Mouse (Mus musculus) stomach, postnatal 0 days (tissue): ENCODE measurements around the gene Cyp1a1.

Experiments
- CTCF ChIP-seq: IDR thresholded peaks from 2 replicates; pipeline ENCODE4 v1.5.1; 2016; ENCODE audit warnings: antibody characterized with exemption, low read depth, mild to moderate bottlenecking, moderate library complexity
- EP300 ChIP-seq: optimal IDR thresholded peaks from 2 replicates; pipeline ENCODE3; 2016; ENCODE audit warnings: antibody characterized with exemption

DNA sequence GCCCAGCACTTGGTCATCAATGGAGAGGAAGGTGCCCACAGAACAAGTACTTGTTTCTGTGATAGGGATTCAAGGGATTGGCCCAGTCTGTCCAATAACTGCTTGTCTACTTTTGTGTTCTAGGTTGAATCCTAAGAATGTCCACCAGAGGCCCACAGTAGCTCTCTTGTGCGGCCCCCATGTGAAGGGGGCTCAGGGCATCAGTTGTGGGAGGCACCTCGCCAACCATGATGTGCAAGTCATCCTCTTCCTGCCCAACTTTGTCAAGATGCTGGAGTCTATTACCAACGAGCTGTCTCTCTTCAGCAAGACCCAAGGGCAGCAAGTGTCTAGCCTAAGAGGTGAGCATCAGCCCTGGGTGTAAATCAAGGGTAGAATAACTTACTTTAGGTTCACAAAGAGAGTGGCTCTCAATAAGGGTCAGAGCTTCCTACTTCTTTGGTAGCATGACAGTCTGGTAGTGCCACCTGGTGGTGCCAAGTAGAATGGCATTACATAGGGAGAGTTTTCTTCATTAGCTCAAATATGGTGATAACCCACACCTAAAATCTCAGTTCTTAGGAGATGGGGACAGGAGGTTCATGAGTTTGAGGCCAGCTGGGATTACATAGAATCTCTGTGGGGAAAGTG is 56.8 kb downstream of the Cyp1a1 start:
- TF ChIP-seq CTCF (peak; percentile 96), EP300 (no peak)
